Mouse (Mus musculus): Measurements from ENCODE around the gene Mepce. TPM values are rescaled to one million over a fixed set of nuclear protein-coding genes. Genes with fewer than 3 reads are reported as not detected.

Gene Mepce
- polyA plus RNA-seq, 1 experiment from 2014 or later: 8.2 TPM

DNA sequence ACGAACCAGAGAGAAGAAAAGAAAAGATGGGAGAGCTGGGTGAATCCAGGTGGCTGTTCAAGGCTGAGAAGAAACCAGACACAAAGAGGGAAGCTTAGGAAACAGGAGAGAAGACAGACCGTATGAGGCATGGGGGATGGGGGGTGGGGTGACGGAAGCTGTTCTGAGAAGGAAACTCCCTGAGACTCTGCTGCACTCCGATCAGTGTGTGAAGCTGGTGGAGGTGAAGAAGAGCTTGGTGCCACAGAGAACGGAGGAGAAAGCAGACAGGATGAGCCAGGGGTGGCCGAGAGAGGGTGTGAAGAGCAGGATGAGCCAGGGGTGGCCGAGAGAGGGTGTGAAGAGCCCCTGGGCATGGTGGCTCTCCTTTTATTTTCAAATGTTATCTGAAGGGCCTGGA, 39.0 kb upstream of the Mepce start:
- H3K36me3 ChIP-seq (ENCODE audit: control insufficient read depth, insufficient read depth, low read length): no peaks in the 10 kb centered on the region
- H3K9ac ChIP-seq (ENCODE audit: low read length): no peak overlapping the region
- 50% methylated on average over 7 of the region's 7 CpGs for WGBS

DNA sequence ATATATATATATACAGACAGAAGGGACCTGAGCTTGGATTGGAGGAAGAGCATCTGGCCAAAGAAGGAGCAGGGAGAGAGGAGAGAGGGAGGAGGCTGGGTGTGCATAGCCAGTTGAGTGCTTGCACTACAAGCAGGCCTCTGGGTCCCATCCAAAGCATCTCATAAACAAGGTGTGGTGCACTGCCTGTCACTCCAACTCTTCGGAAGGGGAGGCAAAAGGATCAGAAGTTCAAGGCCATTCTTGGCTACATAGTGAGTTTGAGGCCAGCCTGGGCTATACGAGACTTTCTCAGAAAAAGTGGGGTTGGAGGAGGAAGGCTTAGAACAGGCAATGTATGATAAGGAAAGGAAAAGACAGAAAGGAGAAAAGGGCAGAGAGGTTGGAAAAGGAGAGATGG, 38.5 kb upstream of the Mepce start:
- no peak for ATAC-seq (ENCODE audit: insufficient read depth, low FRiP score)
- H3K4me1 ChIP-seq (ENCODE audit: control insufficient read depth, insufficient read depth, low read length): no peaks in the 10 kb centered on the region
- H3K27me3 ChIP-seq (ENCODE audit: control insufficient read depth, insufficient read depth, low read length): no peaks in the 10 kb centered on the region
- no peaks in the 10 kb centered on the region for H3K36me3 ChIP-seq (ENCODE audit: control insufficient read depth, insufficient read depth, low read length)
- H3K4me3 ChIP-seq (replicated peaks; ENCODE audit: low read length): no peak overlapping the region
- H3K27ac ChIP-seq (ENCODE audit: low read length): no peak overlapping the region
- no peaks in the 10 kb centered on the region for H3K9me3 ChIP-seq (replicated peaks; ENCODE audit: control insufficient read depth, low read length)
- H3K9ac ChIP-seq (ENCODE audit: low read length): no peak overlapping the region
- no peak overlapping the region for H3K4me2 ChIP-seq (ENCODE audit: low read depth, low read length)
- 77% methylated on average over 2 of the region's 2 CpGs for WGBS

More for the DNA sequence above, 39.0 kb upstream of the Mepce start:
- H3K27me3 ChIP-seq (ENCODE audit: control insufficient read depth, insufficient read depth, low read length): no peaks in the 10 kb centered on the region
- no peak for ATAC-seq (ENCODE audit: insufficient read depth, low FRiP score)
- no peak overlapping the region for H3K4me3 ChIP-seq (replicated peaks; ENCODE audit: low read length)
- H3K9me3 ChIP-seq (replicated peaks; ENCODE audit: control insufficient read depth, low read length): no peaks in the 10 kb centered on the region
- no peak overlapping the region for H3K4me2 ChIP-seq (ENCODE audit: low read depth, low read length)
- no peak overlapping the region for H3K27ac ChIP-seq (ENCODE audit: low read length)
- H3K4me1 ChIP-seq (ENCODE audit: control insufficient read depth, insufficient read depth, low read length): no peaks in the 10 kb centered on the region

DNA sequence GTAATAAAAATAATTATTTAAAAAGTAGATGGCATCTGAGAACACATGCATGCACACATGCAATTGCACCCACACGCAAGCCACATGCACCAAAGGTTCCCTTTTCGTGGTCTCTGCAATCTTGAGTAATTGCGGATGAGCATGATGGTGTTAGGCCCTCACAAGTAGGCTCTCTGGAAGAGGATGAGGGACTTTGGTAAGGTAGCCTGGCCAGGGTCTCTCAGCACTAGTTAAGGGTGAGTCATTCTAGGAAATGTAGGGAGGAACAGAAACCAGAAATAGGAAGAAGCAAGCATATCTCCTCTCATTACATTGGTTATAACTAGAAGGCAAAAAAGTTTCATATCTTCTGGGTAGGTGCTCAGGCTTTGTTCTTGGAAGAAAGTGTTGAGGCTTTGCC, 37.6 kb upstream of the Mepce start:
- Histone ChIP-seq H3K9me3 (replicated peaks; ENCODE audit: control insufficient read depth, low read length) (no peaks in the 10 kb centered on the region), H3K4me3 (replicated peaks; ENCODE audit: low read length) (no peak overlapping the region), H3K9ac (ENCODE audit: low read length) (no peak overlapping the region), H3K4me2 (ENCODE audit: low read depth, low read length) (no peak overlapping the region), H3K27me3 (ENCODE audit: control insufficient read depth, insufficient read depth, low read length) (no peaks in the 10 kb centered on the region), H3K36me3 (ENCODE audit: control insufficient read depth, insufficient read depth, low read length) (no peaks in the 10 kb centered on the region), H3K27ac (ENCODE audit: low read length) (no peak overlapping the region), H3K4me1 (ENCODE audit: control insufficient read depth, insufficient read depth, low read length) (no peaks in the 10 kb centered on the region)
- WGBS: 85% methylated on average over 3 of the region's 3 CpGs
- no peak for ATAC-seq (ENCODE audit: insufficient read depth, low FRiP score)

DNA sequence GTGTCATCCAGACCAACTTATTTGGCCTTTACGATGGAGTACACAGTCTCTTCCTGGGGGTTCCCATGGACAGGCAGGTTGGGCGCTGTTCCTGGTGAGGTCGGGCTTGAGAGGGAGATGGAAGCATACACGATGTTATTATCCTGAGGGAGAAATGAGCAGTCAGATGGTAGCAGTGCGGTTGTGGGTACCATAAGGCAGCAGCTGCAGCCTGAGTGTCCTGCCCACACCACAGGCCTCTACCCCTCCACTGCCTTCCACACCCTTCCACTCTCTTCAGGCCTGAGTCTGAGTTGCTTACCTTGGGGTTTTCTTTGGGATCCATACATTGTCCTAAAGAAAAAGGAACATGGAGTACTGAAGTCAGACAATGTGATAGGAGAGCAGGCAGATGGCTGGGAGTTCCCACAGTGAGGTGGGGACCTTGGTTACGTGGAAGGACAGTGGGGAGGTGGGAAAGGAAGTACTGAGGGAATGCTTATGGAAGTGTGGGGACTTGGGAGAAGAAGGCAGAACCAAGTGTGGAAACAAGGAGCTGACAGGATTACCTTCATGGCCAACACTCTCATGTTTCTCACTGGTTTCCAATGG, 36.1 kb upstream of the Mepce start:
- no peak overlapping the region for H3K27ac ChIP-seq (ENCODE audit: low read length)
- H3K36me3 ChIP-seq (ENCODE audit: control insufficient read depth, insufficient read depth, low read length): no peaks in the 10 kb centered on the region
- no peaks in the 10 kb centered on the region for H3K4me1 ChIP-seq (ENCODE audit: control insufficient read depth, insufficient read depth, low read length)
- H3K9me3 ChIP-seq (replicated peaks; ENCODE audit: control insufficient read depth, low read length): no peaks in the 10 kb centered on the region
- WGBS: 83% methylated on average over 6 of the region's 6 CpGs
- H3K27me3 ChIP-seq (ENCODE audit: control insufficient read depth, insufficient read depth, low read length): no peaks in the 10 kb centered on the region
- H3K9ac ChIP-seq (ENCODE audit: low read length): no peak overlapping the region
- ATAC-seq (ENCODE audit: insufficient read depth, low FRiP score): no peak
- H3K4me2 ChIP-seq (ENCODE audit: low read depth, low read length): no peak overlapping the region
- no peak overlapping the region for H3K4me3 ChIP-seq (replicated peaks; ENCODE audit: low read length)

DNA sequence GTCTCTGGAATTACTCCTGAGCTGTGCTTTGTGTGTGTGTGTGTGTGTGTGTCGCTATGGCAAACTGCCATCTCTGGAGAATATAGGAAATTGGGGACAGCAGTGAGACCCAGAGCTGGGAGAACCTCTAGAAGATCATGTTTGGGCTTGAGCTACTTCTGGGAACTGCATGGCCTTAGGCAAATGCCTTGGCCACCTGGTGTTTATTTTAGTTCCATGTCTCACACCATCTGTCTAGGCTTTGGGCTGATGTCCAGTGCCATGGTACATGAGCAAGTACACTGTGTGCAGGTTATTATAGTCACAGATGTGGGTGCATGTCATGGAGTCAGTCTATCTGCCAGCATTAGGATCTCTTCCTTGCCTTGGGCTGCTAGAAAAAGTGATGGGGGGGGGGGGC, 35.1 kb upstream of the Mepce start:
- WGBS: 91% methylated on average over 1 of the region's 1 CpGs
- H3K36me3 ChIP-seq (ENCODE audit: control insufficient read depth, insufficient read depth, low read length): no peaks in the 10 kb centered on the region
- no peak for ATAC-seq (ENCODE audit: insufficient read depth, low FRiP score)
- no peaks in the 10 kb centered on the region for H3K4me1 ChIP-seq (ENCODE audit: control insufficient read depth, insufficient read depth, low read length)
- H3K9me3 ChIP-seq (replicated peaks; ENCODE audit: control insufficient read depth, low read length): no peaks in the 10 kb centered on the region
- no peak overlapping the region for H3K4me3 ChIP-seq (replicated peaks; ENCODE audit: low read length)
- no peak overlapping the region for H3K4me2 ChIP-seq (ENCODE audit: low read depth, low read length)
- H3K9ac ChIP-seq (ENCODE audit: low read length): no peak overlapping the region
- no peak overlapping the region for H3K27ac ChIP-seq (ENCODE audit: low read length)
- no peaks in the 10 kb centered on the region for H3K27me3 ChIP-seq (ENCODE audit: control insufficient read depth, insufficient read depth, low read length)

DNA sequence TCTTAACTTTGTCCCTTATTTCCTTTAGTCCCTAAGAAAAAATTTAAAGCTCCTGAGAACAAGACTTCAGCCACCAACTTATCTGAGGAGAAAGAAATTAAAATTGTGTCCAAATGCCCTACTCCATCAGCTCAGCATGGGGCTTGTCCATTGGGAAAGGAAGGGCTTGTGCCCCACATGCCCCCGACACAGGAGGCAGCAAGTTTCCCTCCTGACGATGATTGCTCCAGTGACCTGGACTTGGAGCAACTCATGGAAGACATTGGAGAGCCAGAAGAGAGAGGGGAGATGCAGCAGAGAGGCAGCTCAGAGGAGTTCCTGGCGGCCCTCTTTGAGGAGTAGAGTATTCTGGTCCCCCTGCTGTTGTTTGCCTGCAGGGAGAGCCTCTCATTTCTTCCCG, 34.7 kb upstream of the Mepce start:
- WGBS: 60% methylated on average over 4 of the region's 4 CpGs
- H3K4me1 ChIP-seq (ENCODE audit: control insufficient read depth, insufficient read depth, low read length): no peaks in the 10 kb centered on the region

DNA sequence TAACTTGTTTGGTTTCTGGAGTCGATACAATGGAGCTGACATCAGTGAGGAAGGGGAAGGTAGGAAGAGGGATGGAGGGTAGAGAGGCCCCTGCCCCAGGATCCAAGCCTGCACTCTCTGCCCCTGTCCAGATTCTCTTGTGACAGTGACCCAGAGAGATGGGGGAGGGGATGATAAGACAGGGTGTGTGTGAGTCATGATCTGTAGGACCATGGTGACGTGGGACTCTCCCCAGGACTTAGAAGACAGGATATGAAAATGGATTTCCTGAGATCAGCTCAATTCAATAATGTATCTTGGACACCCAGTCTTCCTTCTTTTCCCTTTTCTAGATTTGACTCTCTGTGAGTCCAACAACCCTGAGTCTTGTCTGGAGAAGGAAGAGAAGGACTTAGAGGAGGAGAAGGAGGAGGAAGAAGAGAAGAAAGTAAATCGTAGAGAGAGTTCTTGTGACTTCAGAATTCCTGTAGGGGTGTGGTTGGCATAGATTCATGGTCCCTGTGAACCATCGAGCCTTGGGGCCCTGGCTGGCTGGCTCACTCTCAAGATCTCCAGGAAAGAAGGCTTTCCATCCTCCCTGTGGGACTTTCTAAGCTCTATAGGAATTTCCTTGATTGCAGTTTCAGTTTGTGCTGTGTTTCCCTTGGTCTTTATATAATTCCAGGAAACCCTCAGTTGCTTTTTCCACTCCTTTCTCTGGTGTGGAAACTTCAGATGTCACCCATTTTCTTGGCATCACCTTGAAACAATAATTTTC, 30.2 kb upstream of the Mepce start:
- Histone ChIP-seq H3K4me2 (ENCODE audit: low read depth, low read length) (no peak overlapping the region), H3K9me3 (replicated peaks; ENCODE audit: control insufficient read depth, low read length) (no peaks in the 10 kb centered on the region), H3K36me3 (ENCODE audit: control insufficient read depth, insufficient read depth, low read length) (no peaks in the 10 kb centered on the region), H3K4me1 (ENCODE audit: control insufficient read depth, insufficient read depth, low read length) (no peaks in the 10 kb centered on the region), H3K27me3 (ENCODE audit: control insufficient read depth, insufficient read depth, low read length) (no peaks in the 10 kb centered on the region), H3K4me3 (replicated peaks; ENCODE audit: low read length) (no peak overlapping the region), H3K27ac (ENCODE audit: low read length) (no peak overlapping the region), H3K9ac (ENCODE audit: low read length) (no peak overlapping the region)
- WGBS: 61% methylated on average over 4 of the region's 4 CpGs
- no peak for ATAC-seq (ENCODE audit: insufficient read depth, low FRiP score)

More for the DNA sequence above, 34.7 kb upstream of the Mepce start:
- H3K4me2 ChIP-seq (ENCODE audit: low read depth, low read length): no peak overlapping the region
- no peak overlapping the region for H3K9ac ChIP-seq (ENCODE audit: low read length)
- no peak overlapping the region for H3K27ac ChIP-seq (ENCODE audit: low read length)
- no peaks in the 10 kb centered on the region for H3K36me3 ChIP-seq (ENCODE audit: control insufficient read depth, insufficient read depth, low read length)
- no peaks in the 10 kb centered on the region for H3K27me3 ChIP-seq (ENCODE audit: control insufficient read depth, insufficient read depth, low read length)
- H3K4me3 ChIP-seq (replicated peaks; ENCODE audit: low read length): no peak overlapping the region
- no peak for ATAC-seq (ENCODE audit: insufficient read depth, low FRiP score)
- no peaks in the 10 kb centered on the region for H3K9me3 ChIP-seq (replicated peaks; ENCODE audit: control insufficient read depth, low read length)

DNA sequence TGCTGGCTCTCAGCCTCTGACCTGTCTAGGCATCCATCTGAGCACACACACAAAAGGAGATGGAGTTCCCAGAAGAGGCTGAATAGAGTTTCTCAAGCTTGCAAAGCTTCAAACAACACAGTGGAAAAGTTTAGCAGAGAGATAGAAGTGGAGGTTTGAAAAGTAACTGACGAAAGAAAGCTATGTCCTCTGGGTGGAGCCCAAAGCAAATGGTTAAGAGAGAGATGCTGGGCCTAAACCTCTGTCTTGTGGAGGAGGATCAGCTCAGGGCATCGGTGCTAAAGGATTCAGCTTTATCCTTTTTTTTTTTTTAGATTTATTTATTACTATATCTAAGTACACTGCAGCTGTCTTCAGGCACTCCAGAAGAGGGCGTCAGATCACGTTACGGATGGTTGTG, 20.9 kb upstream of the Mepce start:
- Histone ChIP-seq H3K4me1 (ENCODE audit: control insufficient read depth, insufficient read depth, low read length) (no peaks in the 10 kb centered on the region), H3K27ac (ENCODE audit: low read length) (no peak overlapping the region), H3K27me3 (ENCODE audit: control insufficient read depth, insufficient read depth, low read length) (no peaks in the 10 kb centered on the region), H3K9ac (ENCODE audit: low read length) (no peak overlapping the region), H3K9me3 (replicated peaks; ENCODE audit: control insufficient read depth, low read length) (no peaks in the 10 kb centered on the region), H3K36me3 (ENCODE audit: control insufficient read depth, insufficient read depth, low read length) (no peaks in the 10 kb centered on the region), H3K4me2 (ENCODE audit: low read depth, low read length) (no peak overlapping the region), H3K4me3 (replicated peaks; ENCODE audit: low read length) (no peak overlapping the region)
- ATAC-seq (ENCODE audit: insufficient read depth, low FRiP score): no peak
- 89% methylated on average over 5 of the region's 5 CpGs for WGBS

DNA sequence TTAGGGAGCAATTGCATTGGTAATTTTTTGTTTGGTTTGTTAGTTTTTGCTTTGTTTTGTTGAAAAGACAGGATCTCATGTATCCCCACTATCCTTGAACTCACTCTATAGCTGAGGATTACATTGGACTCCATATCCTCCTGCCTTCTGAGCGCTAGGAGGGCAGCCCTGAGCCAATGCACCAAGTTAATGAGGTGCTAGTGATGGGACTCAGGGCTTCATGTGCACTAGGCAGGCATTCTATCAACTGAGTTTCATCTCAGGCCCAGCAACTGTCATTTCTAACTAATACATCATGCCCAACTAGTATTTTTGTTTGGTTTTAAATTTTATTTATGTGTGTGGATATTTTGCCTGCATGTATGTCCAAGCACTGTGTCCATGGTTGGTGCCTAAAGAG, 18.7 kb upstream of the Mepce start:
- WGBS: 87% methylated on average over 1 of the region's 1 CpGs
- Histone ChIP-seq H3K27me3 (ENCODE audit: control insufficient read depth, insufficient read depth, low read length) (no peaks in the 10 kb centered on the region), H3K36me3 (ENCODE audit: control insufficient read depth, insufficient read depth, low read length) (no peaks in the 10 kb centered on the region), H3K4me3 (replicated peaks; ENCODE audit: low read length) (no peak overlapping the region), H3K9me3 (replicated peaks; ENCODE audit: control insufficient read depth, low read length) (no peaks in the 10 kb centered on the region), H3K9ac (ENCODE audit: low read length) (no peak overlapping the region), H3K4me2 (ENCODE audit: low read depth, low read length) (no peak overlapping the region), H3K4me1 (ENCODE audit: control insufficient read depth, insufficient read depth, low read length) (no peaks in the 10 kb centered on the region), H3K27ac (ENCODE audit: low read length) (no peak overlapping the region)
- ATAC-seq (ENCODE audit: insufficient read depth, low FRiP score): no peak

Measured in stomach, embryonic 16.5 days (tissue).